Mouse (Mus musculus) ovary, postnatal 14 days (tissue): Measurements from ENCODE around the gene Mydgf.
A peak's percentile ranks its signal among the peaks of the same experiment; 100 is the strongest.

Source experiments
- DNase-seq: peaks from one replicate; pipeline ENCODE4 v3.0.0; 2022; ENCODE audit warnings: low spot score

Mydgf gene

DNA sequence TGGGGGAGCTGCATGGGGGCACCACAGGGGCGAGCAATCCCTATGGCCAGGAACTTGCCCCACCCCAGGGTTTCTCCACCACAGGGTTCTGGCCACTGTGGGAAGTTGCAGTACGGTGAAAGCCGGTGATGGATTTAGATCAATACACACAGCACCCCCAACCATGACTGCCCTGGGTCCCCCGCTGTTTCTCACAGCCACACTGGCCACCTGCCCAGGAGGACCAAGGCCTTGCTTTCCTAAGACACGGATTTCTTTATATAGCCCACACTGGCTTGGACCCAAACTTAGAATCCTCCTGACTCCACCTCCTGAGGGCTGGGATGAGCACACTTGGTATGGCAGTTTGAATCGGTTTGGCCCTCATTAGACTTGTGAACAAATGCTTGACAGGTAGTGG lies 7.5 kb upstream of the Mydgf start:
- DNase-seq = no peak

DNA sequence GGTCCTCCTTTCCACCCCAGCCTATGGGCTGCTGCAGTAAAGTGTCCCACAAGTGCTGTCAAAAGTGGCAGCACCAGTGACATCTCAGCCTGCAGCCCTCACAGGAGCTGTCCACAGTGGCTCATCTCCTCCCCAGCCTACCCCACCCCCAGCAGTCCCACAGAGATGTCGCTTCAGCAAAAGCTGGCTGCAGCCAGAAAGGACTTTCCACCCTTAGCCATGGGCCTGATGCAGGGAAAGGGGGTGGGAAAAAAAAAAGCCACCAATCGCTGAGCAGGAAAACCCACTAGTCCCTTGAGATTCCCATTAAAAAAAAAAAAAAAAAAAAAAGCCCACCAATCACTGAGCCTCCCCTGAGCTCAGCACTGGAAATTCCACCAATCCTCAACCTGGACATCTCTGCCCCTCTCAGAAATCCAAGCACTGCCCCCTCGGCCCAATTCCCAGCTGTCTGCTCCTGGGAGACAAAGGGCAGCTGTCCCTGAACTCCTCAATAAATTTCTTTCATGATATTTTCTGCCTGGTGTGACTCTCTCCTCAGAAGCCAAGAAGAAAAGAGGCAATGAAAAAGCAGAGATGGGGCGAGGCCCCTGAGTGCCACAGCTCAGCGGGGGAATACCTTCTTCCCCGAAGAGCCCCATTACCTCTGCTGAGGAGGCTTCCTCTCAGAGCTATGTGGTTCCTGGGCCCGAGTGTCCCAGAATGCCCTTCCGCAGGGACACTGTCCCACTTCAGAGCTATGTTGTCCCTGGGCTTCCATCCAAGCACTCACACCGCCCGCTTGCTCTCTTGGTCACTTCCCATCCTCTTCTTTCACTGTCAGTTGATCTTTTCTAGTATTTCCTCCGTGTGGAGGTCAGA lies 1.8 kb upstream of the Mydgf start:
- DNase-seq = peak; percentile 37

GRCm38 (mm10) chr17:56182975-56183657 lies 604 bp downstream of the Mydgf start:
- no peak for DNase-seq

- no peak for DNase-seq
Measured at GRCm38 (mm10) chr17:56175416-56175815, 8.3 kb downstream of the Mydgf start.

GRCm38 (mm10) chr17:56173401-56174046 lies 10.2 kb downstream of the Mydgf start:
- DNase-seq = no peak

DNA sequence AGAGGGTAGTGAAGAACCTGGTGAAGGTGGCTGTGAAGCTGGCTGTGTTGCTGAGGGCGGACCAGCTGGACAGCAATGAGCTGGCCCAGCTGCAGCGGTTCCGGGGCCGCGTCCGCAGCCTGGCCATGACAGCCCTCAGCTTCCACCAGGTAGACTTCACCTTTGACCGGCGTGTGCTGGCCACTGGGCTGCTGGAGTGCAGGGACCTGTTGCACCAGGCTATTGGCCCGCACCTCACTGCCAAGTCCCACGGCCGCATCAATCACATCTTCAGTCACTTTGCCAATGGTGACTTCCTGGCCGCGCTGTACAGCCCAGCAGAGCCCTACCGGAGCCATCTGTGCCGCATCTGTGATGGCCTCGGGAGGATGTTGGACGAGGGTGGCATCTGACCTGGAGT lies 11.8 kb downstream of the Mydgf start:
- no peak for DNase-seq

DNA sequence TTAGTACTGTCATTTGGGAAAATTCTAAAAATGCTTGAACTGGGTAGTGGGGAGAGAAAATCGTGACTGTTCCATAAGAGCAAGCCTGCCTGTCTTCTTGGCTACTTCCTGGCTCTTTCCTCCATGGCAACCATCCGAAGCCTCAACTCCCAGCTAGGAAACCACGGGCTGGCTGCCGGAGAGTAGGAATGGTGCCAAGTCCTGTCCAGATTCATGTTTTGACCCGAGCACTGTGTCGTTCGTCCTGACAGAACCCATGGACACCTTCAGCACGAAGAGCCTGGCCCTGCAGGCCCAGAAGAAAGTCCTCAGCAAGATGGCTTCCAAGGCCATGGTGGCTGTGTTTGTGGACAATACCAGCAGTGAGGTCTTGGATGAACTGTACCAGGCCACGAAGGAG lies 12.3 kb downstream of the Mydgf start:
- DNase-seq = no peak

DNA sequence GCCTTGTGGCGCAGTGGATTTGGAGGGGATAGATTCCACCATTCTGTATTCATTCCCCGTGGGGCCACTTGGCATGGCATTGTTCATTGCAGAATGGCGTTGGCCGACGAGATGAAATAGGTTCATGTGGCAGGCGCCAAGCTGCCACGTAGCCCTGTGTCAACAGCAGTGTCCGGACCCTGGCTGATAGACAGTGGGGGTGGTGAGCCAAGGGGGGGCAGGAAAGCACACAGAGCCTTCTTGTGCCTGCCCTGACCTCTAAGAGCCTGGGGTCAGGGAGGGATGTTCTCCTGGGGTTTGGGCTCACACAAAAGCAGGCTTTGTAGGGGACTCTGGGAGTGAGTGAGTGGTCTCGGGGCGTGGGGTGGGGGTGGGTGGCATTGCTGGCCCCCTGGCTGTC lies 13.1 kb downstream of the Mydgf start:
- DNase-seq = no peak

DNA sequence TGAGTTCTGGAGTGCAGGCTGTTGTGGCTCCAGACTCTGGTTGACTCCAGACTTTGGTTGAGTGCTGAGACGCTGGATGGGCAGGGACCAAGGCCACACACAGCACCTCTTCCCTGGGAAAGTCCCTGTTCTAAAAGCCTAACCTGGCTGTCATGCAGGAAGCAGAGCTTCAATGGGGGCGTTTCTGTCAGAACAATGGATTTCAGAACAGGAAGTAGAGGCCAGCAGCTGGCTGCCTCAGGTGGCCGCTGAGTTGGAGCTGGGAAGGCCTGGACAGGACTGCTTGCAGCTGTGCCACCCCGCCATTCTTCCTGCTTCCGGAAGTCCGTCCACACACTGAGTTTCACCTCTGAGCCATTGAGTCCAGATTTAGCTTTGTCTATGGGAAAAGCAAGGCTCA lies 13.9 kb downstream of the Mydgf start:
- DNase-seq = no peak

DNA sequence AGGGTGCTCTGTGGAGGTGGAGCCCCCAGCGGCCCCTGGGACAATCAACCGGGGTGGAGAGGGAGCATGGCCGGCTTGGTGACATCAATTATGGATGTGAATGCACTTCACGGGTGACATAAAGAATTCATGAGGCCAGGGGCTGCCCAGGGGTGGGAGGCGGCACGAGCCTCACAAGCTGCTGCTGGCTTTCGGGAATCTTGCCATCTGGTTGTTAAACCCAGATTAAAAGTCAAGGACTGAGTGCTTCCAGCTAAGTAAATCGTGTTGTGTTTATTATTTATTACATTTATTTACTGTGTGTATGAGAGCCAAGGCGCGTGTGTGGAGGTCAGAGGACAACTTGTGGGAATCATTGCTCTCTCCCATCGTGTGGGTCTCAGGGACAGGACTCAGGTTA lies 18.0 kb downstream of the Mydgf start:
- no peak for DNase-seq

DNA sequence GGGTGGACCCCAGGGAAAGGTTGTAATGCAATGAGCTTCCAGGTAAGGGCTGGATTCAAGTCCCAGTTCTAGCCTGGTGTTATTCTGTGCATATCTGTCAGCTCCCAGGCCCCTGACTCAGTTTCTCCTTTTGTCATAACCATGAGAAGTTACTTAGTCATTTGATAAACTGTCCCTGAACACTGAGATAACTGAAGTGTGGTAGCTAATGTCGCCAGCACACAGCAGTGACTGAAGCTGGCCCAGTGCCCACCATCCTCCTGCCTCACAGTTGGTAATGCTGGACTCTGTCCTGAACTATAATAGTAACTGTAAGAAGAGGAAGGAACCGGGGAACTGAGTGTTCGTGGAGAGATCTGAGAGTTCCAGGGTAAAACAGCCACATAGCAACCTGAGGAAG lies 19.2 kb downstream of the Mydgf start:
- no peak for DNase-seq

- no peak for DNase-seq
Measured at GRCm38 (mm10) chr17:56163523-56164102, 20.1 kb downstream of the Mydgf start.

DNA sequence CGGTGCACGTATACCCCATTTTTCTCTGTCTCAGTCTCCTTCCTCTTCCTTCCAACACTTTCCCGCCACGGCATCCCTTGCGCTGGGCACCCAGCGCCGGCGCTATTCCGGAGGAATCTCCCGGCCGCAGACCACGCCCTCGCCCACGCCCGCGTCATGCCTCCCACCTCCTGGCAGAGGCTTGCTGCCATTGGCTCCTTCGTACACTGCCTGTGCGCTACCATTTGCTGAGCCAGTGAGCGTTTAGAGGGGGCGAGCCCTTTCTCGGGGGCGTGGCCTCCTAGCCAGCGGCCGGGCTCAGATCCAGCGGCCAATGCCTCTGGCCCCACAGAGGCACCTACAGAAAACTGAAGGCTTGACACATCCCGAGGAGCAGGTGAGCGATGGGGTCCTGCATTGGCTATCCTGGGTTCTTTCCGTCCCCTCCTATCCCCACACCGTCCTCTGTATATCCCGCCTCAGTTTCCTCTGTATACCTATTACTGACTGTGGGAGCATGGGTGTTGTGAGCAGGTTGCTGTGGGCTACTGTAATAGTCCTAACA lies 21.4 kb downstream of the Mydgf start, which contains the start of gene Tnfaip8l1:
TSS of gene Tnfaip8l1 (plus strand) at position 247 of the 544 bp plus-strand sequence.
- DNase-seq = peak; percentile 88

DNA sequence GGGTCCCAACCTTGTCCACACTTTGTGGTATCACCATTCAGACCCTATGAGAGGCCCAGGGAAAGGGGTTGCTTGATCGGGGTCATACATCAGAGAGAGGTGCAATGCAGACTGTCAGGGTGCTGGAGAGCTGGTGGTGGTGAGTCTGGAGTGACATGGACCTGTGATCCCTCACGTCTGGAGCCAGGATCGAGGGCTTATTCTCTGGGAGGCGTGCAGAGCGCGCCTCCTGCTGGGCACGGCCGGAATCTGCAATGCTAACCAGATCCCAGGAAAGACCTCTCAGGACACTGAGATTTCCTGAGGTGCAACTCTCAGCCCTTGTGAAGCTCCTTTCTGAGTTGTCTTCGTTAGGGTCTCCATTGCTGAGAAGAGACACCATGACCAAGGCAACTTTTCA lies 24.0 kb downstream of the Mydgf start:
- peak; percentile 44 for DNase-seq

DNA sequence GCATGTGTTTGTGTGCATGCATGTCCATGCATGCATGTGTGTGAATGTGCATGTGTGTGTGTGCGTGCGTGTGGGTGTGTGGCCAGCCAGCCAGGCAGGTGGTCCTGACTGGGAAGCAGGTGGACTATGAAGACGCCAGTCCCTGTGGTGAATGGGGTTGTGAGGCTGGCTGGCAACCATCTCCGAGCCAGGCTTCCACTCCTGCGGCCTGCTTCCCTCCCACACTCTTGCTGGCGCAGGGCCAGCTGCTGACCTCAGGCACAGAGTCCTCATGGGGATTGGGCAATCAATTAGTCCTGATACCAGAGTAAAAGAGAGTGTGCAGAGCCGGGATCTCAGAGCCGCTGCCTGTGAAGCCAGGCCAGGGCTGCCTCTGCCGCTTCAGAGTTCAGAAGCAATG lies 30.1 kb downstream of the Mydgf start:
- peak; percentile 75 for DNase-seq

DNA sequence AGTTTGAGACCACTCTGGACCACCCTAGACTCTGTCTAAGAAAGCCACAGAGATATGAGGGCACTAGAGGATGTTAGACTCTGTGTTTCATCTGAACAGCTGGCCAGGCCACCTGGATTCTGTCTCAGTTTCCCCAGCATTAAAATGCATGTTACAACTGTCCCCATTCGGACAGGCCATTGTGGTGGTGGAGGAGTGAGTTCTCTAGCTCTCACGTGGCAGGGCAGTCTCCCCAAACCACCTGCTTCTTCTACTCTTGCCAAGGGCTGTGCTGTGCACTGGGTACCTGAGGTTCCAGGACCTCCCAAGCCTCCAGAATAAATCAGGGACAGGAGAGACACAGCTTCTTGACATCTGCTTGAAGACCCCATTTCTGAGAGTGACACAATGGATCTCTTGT lies 33.8 kb downstream of the Mydgf start:
- DNase-seq = no peak

- no peak for DNase-seq
Measured at GRCm38 (mm10) chr17:56148790-56149618, 34.7 kb downstream of the Mydgf start.

DNA sequence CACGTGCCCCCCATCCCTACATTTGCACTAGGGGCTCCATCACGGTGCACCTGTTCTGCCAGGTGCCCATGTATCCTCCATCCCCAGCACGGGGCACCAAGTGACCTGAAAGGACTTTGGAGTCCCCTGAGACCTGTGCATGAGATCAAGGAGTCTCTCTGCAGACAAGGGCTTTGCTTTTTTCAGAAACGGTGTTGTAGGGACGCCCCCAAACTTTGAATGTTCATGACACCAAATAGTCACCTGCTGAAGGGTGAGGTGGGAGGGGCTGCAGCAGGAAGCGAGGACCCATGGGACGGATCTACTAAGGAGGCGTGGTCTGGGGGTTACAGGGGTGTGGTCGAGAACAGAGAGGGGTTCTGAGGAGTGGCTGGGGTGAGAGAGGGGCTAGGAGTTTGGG lies 35.4 kb downstream of the Mydgf start:
- no peak for DNase-seq

GRCm38 (mm10) chr17:56147420-56147819 lies 36.3 kb downstream of the Mydgf start:
- no peak for DNase-seq

DNA sequence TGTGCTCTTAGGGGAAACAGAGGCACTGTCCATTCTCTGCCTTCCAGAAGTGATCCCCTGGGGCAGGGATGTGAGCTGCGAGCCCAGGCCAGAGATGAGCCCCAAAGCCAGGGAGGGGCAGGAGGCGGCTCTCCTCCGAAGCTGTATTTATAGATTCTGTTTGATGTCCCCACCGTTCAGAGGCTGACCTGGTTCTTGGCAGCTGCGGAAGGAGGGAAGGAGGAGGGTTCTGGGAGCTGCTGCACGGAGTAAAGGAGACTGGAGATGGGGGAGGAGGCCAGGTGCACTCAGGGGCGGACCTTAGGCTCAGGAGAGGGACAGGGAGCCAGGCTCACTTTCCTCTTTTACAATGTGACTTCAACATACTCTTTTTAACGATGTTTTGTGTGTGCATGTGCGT lies 37.6 kb downstream of the Mydgf start:
- DNase-seq = no peak

DNA sequence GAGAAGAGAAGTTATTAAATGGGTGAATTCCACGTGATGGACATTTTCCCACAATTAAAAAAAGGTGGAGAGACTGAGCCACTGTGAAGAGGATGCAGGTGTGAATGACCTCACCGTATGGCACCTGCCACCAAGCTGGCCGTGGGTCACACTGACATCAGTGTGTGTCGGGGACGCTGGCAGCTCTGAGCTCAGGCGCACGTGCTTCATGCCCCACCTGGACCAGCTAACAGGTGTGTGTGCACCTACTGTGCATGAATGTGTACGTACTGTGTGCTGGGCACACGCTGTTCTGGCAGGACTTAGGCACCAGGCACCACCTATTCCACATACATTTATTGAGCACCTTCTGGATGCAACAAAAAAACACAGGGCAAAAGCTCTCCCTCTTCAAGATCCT lies 39.2 kb downstream of the Mydgf start:
- no peak for DNase-seq
